Mouse (Mus musculus) brain, adult 2 months (tissue): ENCODE results near the gene Rhox10.
"Not testable (repeated sequence)": the region's sequence is repeated elsewhere in the genome, so short reads cannot be mapped to it uniquely, and the experiment has no call there.

Experiments
- DNase-seq: peaks from one replicate; pipeline ENCODE4 v3.0.0; 2011; ENCODE audit warnings: low read depth, low spot score

Gene Rhox10

DNA sequence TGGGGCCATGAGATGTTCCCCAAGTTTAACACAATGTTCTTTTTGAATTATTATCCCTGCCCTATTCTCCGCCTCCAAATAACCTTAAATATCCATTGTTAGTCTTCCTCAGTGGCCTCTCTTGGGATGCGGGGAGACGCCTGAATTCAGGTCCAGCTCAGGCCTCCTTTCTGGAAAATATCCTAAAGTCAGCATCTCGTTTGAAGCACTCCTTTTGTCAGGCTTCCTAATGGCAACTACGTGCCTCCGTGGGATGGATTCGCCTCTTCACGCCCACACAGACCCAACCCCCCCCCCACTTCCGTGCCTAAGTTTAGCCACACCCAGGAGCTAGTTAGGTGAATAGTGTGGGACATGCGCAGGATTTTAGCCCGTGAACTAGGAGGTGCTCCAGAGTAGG, at the start of gene Rhox10:
Gene Rhox10 (plus strand): TSS at position 301 of the 400 bp plus-strand sequence.
- no peak for DNase-seq

DNA sequence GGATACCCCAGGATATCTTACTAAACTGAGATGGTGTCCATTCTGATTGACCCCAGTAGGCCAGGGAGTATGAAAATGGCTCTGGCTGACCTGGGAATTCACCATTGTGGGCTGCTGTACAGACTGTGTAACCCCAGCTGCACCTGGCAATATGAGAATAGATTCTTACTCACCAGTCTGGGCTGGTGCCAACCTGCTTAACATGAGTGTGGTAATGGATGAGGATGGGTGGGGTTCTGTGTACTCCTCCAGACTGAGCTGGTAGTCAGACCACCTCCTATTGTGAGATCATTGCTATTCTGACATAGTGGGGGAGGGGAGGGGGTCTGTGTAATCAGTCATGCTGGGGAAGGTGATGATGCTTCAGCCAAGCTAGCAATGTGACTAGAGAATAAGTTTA, 47.7 kb upstream of the Rhox10 start, which contains the start of gene Btg1-ps1:
Gene Btg1-ps1 (minus strand): TSS at position 219 of the 400 bp plus-strand sequence.
- DNase-seq = not testable (repeated sequence)

DNA sequence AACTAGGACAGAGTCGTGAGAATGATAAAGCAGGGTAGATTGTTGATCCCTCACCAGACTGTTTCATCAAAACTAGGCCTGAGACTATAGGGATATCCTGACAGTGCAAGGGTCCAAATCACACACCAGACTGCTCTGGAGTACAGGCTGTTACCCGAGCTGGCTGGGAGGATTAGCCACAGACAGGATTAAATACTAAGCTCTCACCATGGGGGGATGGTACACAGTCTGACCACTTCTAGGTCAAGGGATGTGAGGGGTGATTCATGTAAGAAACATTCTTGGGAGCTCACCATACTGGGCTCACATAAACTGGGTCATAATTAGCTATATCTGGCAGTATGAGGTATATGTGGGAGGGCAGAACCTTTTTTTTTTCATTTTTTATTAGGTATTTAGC, 32.4 kb upstream of the Rhox10 start:
- no peak for DNase-seq

- no peak for DNase-seq
Measured at GRCm38 (mm10) chrX:38039666-38040065, 26.6 kb upstream of the Rhox10 start.

DNA sequence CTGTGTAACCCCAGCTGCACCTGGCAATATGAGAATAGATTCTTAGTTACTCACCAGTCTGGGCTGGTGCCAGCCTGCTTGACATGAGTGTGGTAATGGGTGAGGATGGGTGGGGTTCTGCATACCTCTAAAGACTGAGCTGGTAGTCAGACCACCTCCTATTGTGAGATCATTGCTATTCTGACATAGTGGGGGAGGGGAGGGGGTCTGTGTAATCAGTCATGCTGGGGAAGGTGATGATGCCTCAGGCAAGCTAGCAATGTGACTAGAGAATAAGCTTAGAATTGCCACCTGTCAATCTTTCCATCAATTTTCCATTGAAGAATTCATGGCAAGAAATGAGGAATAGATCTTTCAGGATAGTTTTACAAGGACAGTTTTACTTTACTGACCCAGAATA, 23.3 kb upstream of the Rhox10 start, which contains the start of gene Btg1-ps2:
Gene Btg1-ps2 (minus strand): TSS at position 101 of the 400 bp plus-strand sequence.
- not testable (repeated sequence) for DNase-seq

GRCm38 (mm10) chrX:38061544-38061943, 4.7 kb upstream of the Rhox10 start:
- peak; percentile 36 for DNase-seq

DNA sequence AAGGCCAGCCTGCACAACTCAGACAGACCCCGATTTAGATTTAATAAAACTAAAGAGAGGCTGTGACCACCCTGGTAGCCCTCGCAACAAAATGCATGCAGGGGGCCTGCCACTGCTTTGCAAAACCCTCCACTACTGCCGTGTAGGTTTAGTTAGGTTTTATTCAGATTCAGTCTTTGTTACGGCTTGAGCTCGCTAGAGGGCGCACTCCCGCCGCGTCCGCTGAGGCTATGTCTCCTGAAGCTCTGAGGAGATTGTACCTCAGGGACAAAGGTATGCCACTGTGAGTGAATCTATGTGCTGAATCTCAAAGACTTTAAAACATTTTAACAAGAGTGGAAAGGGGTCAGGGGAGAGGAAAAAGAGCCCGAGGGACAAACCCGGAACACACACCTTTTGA, 18.0 kb downstream of the Rhox10 start:
- peak; percentile 35 for DNase-seq

DNA sequence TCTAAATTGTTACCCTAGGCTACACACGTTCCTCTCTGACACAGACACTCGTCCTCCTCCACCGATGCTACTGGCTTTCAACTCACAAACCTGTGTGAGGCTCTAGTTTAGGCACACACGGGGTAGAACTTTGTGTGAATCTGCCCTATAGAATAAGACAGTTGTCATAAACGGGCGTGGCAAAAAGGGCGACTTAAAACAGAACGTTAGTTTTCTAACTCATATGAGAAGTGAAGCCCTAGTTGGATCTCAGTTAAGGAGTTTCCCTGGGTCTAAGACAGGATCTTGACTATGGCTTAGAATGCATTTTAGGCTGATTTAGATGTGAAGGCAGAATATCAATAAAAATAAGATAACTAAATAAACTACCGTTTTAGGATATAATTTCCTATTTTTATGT, 18.8 kb downstream of the Rhox10 start, which contains the start of gene Rhox11:
Gene Rhox11 (minus strand): TSS at position 101 of the 400 bp plus-strand sequence.
- DNase-seq = no peak

GRCm38 (mm10) chrX:38110807-38111206, 44.5 kb downstream of the Rhox10 start, which contains the start of gene Rhox12:
TSS of gene Rhox12 (minus strand) at chrX:38110907.
- DNase-seq = no peak

DNA sequence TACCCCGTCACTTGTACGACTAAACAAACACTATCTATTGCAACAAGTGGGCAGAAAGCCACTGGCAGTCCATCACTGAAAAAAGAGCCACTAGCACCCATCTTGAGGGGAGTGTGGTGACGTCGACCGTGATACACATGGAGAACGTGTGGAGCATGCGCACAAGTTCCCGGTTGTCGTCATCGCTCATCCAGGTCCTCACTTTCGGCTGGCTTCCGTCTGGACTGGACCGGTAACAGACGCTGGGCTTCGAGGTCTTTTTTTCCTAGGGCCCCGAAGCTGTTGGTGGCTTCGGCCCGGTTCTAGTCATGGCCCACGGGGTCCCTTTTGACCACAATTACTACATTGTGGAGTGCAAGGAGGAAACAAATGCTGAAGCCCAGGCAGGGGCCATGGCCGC, 54.7 kb downstream of the Rhox10 start, which contains the start of gene Rhox13:
Gene Rhox13 (plus strand): TSS at position 238 of the 400 bp plus-strand sequence.
- no peak for DNase-seq
